Mouse (Mus musculus) layer of hippocampus, postnatal 25 days (tissue): ENCODE results near the gene Pglyrp1. TPM values are rescaled to one million over a fixed set of nuclear protein-coding genes. Genes with fewer than 3 reads are reported as not detected.

Experiments used
- DNase-seq, 2 experiments: peaks; one replicate each; pipeline ENCODE4 v3.0.0; 2022; ENCODE audit warnings: mixed read lengths in 2 of 2, low spot score in 1 of 2; ENCODE audit errors: extremely low spot score in 1 of 2
- total RNA-seq, 2 experiments: library from RNA; stranded (reverse); gene quantifications; 2 replicates each; pipeline ENCODE4 v1.2.3; 2021

Gene Pglyrp1
- total RNA-seq, 2 experiments from 2014 or later, result 8.6 to 17.9 TPM

GRCm38 (mm10) chr7:18926041-18926790, 55.1 kb downstream of the Pglyrp1 start:
- no peak for DNase-seq

GRCm38 (mm10) chr7:18926911-18927310, 55.8 kb downstream of the Pglyrp1 start:
- no peak for DNase-seq

- no peak for DNase-seq
These were observed 56.6 kb downstream of the Pglyrp1 start for GRCm38 (mm10) chr7:18927759-18928158.

Other genes with a start within 250 kb of the Pglyrp1 start
- gene Psg21, start 214.6 kb upstream of the Pglyrp1 start, total RNA-seq, result not detected
- not detected for gene Psg20, start 185.1 kb upstream of the Pglyrp1 start, total RNA-seq
- gene Psg22, start 153.2 kb upstream of the Pglyrp1 start, total RNA-seq, result not detected
- gene Psg19, start 72.8 kb upstream of the Pglyrp1 start, total RNA-seq, result not detected
- not detected for gene Psg17, start 49.7 kb upstream of the Pglyrp1 start, total RNA-seq
- gene Mill2, start 31.4 kb upstream of the Pglyrp1 start, total RNA-seq, result 1 to 10 TPM; 1.9 to 2.2 TPM
- gene Ccdc61, start 39.1 kb downstream of the Pglyrp1 start, total RNA-seq, result 10 to 100 TPM in 1 of 2 experiments, 1 to 10 TPM in 1; 9.5 to 13.5 TPM
- 10 to 100 TPM; 69.2 to 93.3 TPM for gene Nova2, start 54.6 kb downstream of the Pglyrp1 start, total RNA-seq
- under 1 TPM; 0.17 to 0.70 TPM for gene Nanos2, start 116.1 kb downstream of the Pglyrp1 start, total RNA-seq
- 10 to 100 TPM; 44.9 to 48.3 TPM for gene Mypop, start 119.9 kb downstream of the Pglyrp1 start, total RNA-seq
- 10 to 100 TPM; 51.7 to 53.5 TPM for gene Irf2bp1, start 132.7 kb downstream of the Pglyrp1 start, total RNA-seq
- gene Foxa3, start 152.2 kb downstream of the Pglyrp1 start, total RNA-seq, result not detected
- gene Sympk, start 153.0 kb downstream of the Pglyrp1 start, total RNA-seq, result 100 to 1,000 TPM; 111 to 113 TPM
- under 1 TPM in 1 of 2 experiments, not detected in 1; 0.10 TPM for gene Rsph6a, start 183.4 kb downstream of the Pglyrp1 start, total RNA-seq
- 100 to 1,000 TPM; 151 to 152 TPM for gene Dmwd, start 204.9 kb downstream of the Pglyrp1 start, total RNA-seq
- gene Dmpk, start 212.5 kb downstream of the Pglyrp1 start, total RNA-seq, result 10 to 100 TPM; 26.7 to 39.3 TPM
- gene Six5, start 223.3 kb downstream of the Pglyrp1 start, total RNA-seq, result 1 to 10 TPM; 1.8 to 2.6 TPM
- under 1 TPM; 0.42 to 0.49 TPM for gene Gm4969, start 247.0 kb downstream of the Pglyrp1 start, total RNA-seq
- gene Fbxo46, start 248.5 kb downstream of the Pglyrp1 start, total RNA-seq, result 10 to 100 TPM; 13.2 to 14.2 TPM